Mouse (Mus musculus) liver, adult 2 months (tissue): ENCODE data around the gene Dzip1l.

Source experiments
- CTCF ChIP-seq: fragments of 200-500 bp; IDR thresholded peaks from 2 replicates; pipeline ENCODE4 v1.5.1; 2011; ENCODE audit warnings: low read depth, low read length, control low read depth
- POLR2A ChIP-seq: fragments of 200-500 bp; IDR thresholded peaks from 2 replicates; pipeline ENCODE4 v1.6.1; 2011; ENCODE audit warnings: low read length, control low read depth; ENCODE audit not compliant: insufficient read depth; ENCODE audit errors: extremely low read depth

GRCm38 (mm10) chr9:99685061-99685521 is 55.8 kb downstream of the Dzip1l start:
- TF ChIP-seq CTCF (no peak), POLR2A (no peak)
